In genomic region chr6:51459313-51460020, GRCm38 (mm10) we compare ENCODE assay signal across 8 mouse cellular contexts. TPM values are rescaled to one million over a fixed set of nuclear protein-coding genes. Genes with fewer than 3 reads are reported as not detected.
DNase-seq lines count a peak whose midpoint lies in the region; ATAC-seq and TF ChIP-seq lines count a peak whose summit lies in the region.

No protein-coding gene starts in this region.

- no peak overlapping the region for H3K9ac ChIP-seq in kidney, postnatal 0 days (ENCODE audit: low read depth, low read length)
- H3K9ac ChIP-seq in forebrain, embryonic 11.5 days (ENCODE audit: low read length): no peak overlapping the region
- no peak overlapping the region for H3K9ac ChIP-seq in liver, embryonic 13.5 days

- no peak for TF ChIP-seq CTCF in kidney, postnatal 0 days (IDR thresholded peaks at IDR 0.05; ENCODE audit: low read depth)

- H3K9me3 ChIP-seq in kidney, postnatal 0 days (replicated peaks; ENCODE audit: low read length): no peaks in the 10 kb centered on the region
- no peaks in the 10 kb centered on the region for H3K9me3 ChIP-seq in forebrain, embryonic 11.5 days (ENCODE audit: control insufficient read depth, low read length)
- H3K9me3 ChIP-seq in liver, embryonic 13.5 days (replicated peaks): no peaks in the 10 kb centered on the region

- no peaks in the 10 kb centered on the region for H3K27me3 ChIP-seq in kidney, postnatal 0 days (ENCODE audit: insufficient read depth, low read length)
- no peaks in the 10 kb centered on the region for H3K27me3 ChIP-seq in forebrain, embryonic 11.5 days (ENCODE audit: control insufficient read depth, insufficient read depth, low read length)
- no peaks in the 10 kb centered on the region for H3K27me3 ChIP-seq in liver, embryonic 13.5 days
- H3K27me3 ChIP-seq in splenic B cell, adult 2 months (ENCODE audit: control insufficient read depth, insufficient read depth, low read length, poor library complexity, severe bottlenecking): no peaks in the 10 kb centered on the region

- ATAC-seq in kidney, postnatal 0 days (replicated peaks; ENCODE audit: low FRiP score, low read depth): peak; percentile 52
- peak; percentile 49 for ATAC-seq in forebrain, embryonic 11.5 days (replicated peaks; ENCODE audit: low FRiP score)
- ATAC-seq in liver, embryonic 13.5 days (ENCODE audit: low read depth): peak; percentile 53

- H3K4me3 ChIP-seq in kidney, postnatal 0 days (replicated peaks; ENCODE audit: low read depth, low read length): no peak overlapping the region
- H3K4me3 ChIP-seq in forebrain, embryonic 11.5 days (ENCODE audit: low read depth, low read length): no peak overlapping the region
- H3K4me3 ChIP-seq in liver, embryonic 13.5 days (replicated peaks): no peak overlapping the region

- H3K4me2 ChIP-seq in kidney, postnatal 0 days (ENCODE audit: low read length): no peak overlapping the region
- no peak overlapping the region for H3K4me2 ChIP-seq in forebrain, embryonic 11.5 days (ENCODE audit: low read depth, low read length, severe bottlenecking)
- no peak overlapping the region for H3K4me2 ChIP-seq in liver, embryonic 13.5 days

- H3K27ac ChIP-seq in kidney, postnatal 0 days: no peak overlapping the region
- no peak overlapping the region for H3K27ac ChIP-seq in forebrain, embryonic 11.5 days (ENCODE audit: low read depth, low read length)
- H3K27ac ChIP-seq in liver, embryonic 13.5 days: no peak overlapping the region; the same call in 1 of the 2 replicates

- peaks cover 35% of the 10 kb centered on the region for H3K36me3 ChIP-seq in kidney, postnatal 0 days (ENCODE audit: insufficient read depth, low read length)
- H3K36me3 ChIP-seq in forebrain, embryonic 11.5 days (ENCODE audit: control insufficient read depth, insufficient read depth, low read length): peaks cover 27% of the 10 kb centered on the region
- H3K36me3 ChIP-seq in liver, embryonic 13.5 days: peaks cover 63% of the 10 kb centered on the region
- H3K36me3 ChIP-seq in splenic B cell, adult 2 months (ENCODE audit: control insufficient read depth, insufficient read depth, low read length, poor library complexity, severe bottlenecking): peaks cover 18% of the 10 kb centered on the region

- no peaks in the 10 kb centered on the region for H3K4me1 ChIP-seq in kidney, postnatal 0 days (replicated peaks; ENCODE audit: insufficient read depth, low read length)
- no peaks in the 10 kb centered on the region for H3K4me1 ChIP-seq in forebrain, embryonic 11.5 days (replicated peaks; ENCODE audit: control insufficient read depth, insufficient read depth, low read length)
- peaks cover 29% of the 10 kb centered on the region for H3K4me1 ChIP-seq in liver, embryonic 13.5 days (replicated peaks)

- DNase-seq in kidney, postnatal 0 days (ENCODE audit: low spot score): no peak
- DNase-seq in kidney, adult 11 months: no peak
- no peak for DNase-seq in forebrain, embryonic 11.5 days (ENCODE audit: low spot score)
- no peak for DNase-seq in liver, embryonic 13.5 days
- DNase-seq in splenic B cell, adult 2 months (ENCODE audit: low read depth, low spot score): peak; percentile 40
- DNase-seq in adrenal gland, postnatal 10 days: no peak
- DNase-seq in cerebellum, adult 11 months: no peak
- DNase-seq in layer of hippocampus, postnatal 25 days (ENCODE audit: extremely low spot score in 1 of 2, low spot score in 1 of 2): no peak

- WGBS in kidney, postnatal 0 days: 46% methylated on average over 5 of the region's 5 CpGs
- WGBS in forebrain, embryonic 11.5 days: 32% methylated on average over 5 of the region's 5 CpGs
- 49% methylated on average over 5 of the region's 5 CpGs for WGBS in liver, embryonic 13.5 days (ENCODE audit: insufficient replicate concordance)

RNA-seq across cellular contexts. Expression of gene Hnrnpa2b1, which starts 10.2 kb away (rescaled TPM):
- 1,374 and 1,518 TPM in 2 replicates for polyA plus RNA-seq in kidney, postnatal 0 days (2015; fragmentation: Nextera tagmentation; extraction: Ambion mirVana)
- 1,728 and 1,808 TPM in 2 replicates for polyA plus RNA-seq in forebrain, embryonic 11.5 days (2014; fragmentation: Nextera tagmentation; extraction: Ambion mirVana)
- polyA plus RNA-seq in liver, embryonic 13.5 days (2015; fragmentation: Nextera tagmentation; extraction: Ambion mirVana): 966 and 1,238 TPM in 2 replicates
- 100 to 1,000 TPM; 559 to 669 TPM for total RNA-seq in adrenal gland, postnatal 10 days (2021)
- 100 to 1,000 TPM; 444 to 529 TPM for total RNA-seq in layer of hippocampus, postnatal 25 days (2021)

RNA-seq across cellular contexts. Expression of gene Cbx3, which starts 10.7 kb away (rescaled TPM):
- 445 and 447 TPM in 2 replicates for polyA plus RNA-seq in kidney, postnatal 0 days (2015; fragmentation: Nextera tagmentation; extraction: Ambion mirVana)
- polyA plus RNA-seq in forebrain, embryonic 11.5 days (2014; fragmentation: Nextera tagmentation; extraction: Ambion mirVana): 645 and 735 TPM in 2 replicates
- 285 and 331 TPM in 2 replicates for polyA plus RNA-seq in liver, embryonic 13.5 days (2015; fragmentation: Nextera tagmentation; extraction: Ambion mirVana)
- total RNA-seq in adrenal gland, postnatal 10 days (2021): 100 to 1,000 TPM; 109 to 125 TPM
- total RNA-seq in layer of hippocampus, postnatal 25 days (2021): 100 to 1,000 TPM; 138 to 145 TPM

RNA-seq across cellular contexts. Expression of gene Nfe2l3, which starts 27.0 kb away (rescaled TPM):
- 4.0 and 5.0 TPM in 2 replicates for polyA plus RNA-seq in kidney, postnatal 0 days (2015; fragmentation: Nextera tagmentation; extraction: Ambion mirVana)
- 1.1 and 1.5 TPM in 2 replicates for polyA plus RNA-seq in forebrain, embryonic 11.5 days (2014; fragmentation: Nextera tagmentation; extraction: Ambion mirVana)
- 0.13 and 0.22 TPM in 2 replicates for polyA plus RNA-seq in liver, embryonic 13.5 days (2015; fragmentation: Nextera tagmentation; extraction: Ambion mirVana)
- 1 to 10 TPM in 1 of 2 experiments, under 1 TPM in 1; 0.75 to 1.1 TPM for total RNA-seq in adrenal gland, postnatal 10 days (2021)
- 1 to 10 TPM; 2.9 to 4.4 TPM for total RNA-seq in layer of hippocampus, postnatal 25 days (2021)
